Mouse (Mus musculus) hindbrain, embryonic 14.5 days (tissue): ENCODE measurements at regions not wholly inside any gene's neighbourhood (a gene's known extent, or its start where the extent isn't known, plus 50 kb on each side); places are given as distances from the start of the nearest gene placed in this dataset.

Experiments
- ATAC-seq: fragments of 200-750 bp; cut with Nextera tagmentation; 2 replicates; pipeline ENCODE4 v1.8.0; 2017; ENCODE audit warnings: moderate number of reproducible peaks, mild to moderate bottlenecking, moderate TSS enrichment, moderate library complexity; ENCODE audit not compliant: low FRiP score
- DNase-seq: peaks from one replicate; pipeline ENCODE4 v3.0.0-alpha.2; 2015; ENCODE audit warnings: low spot score
- H3K27ac ChIP-seq: fragments of 300-500 bp; sonication (generic); 2 replicates; pipeline ENCODE4 v1.5.1; 2014; ENCODE audit warnings: mild to moderate bottlenecking, moderate library complexity
- H3K27me3 ChIP-seq: fragments of 300-500 bp; sonication (generic); 2 replicates; pipeline ENCODE4 v1.6.1; 2014; ENCODE audit warnings: mild to moderate bottlenecking, low read length, mixed read lengths; ENCODE audit not compliant: control insufficient read depth, insufficient read depth
- H3K36me3 ChIP-seq: fragments of 300-500 bp; sonication (generic); replicated peaks from 2 replicates; pipeline ENCODE4 v1.6.1; 2014; ENCODE audit not compliant: control insufficient read depth, insufficient read depth
- H3K4me1 ChIP-seq: fragments of 300-500 bp; sonication (generic); replicated peaks from 2 replicates; pipeline ENCODE4 v1.6.1; 2014; ENCODE audit warnings: antibody characterized with exemption, low read length, mixed read lengths; ENCODE audit not compliant: control insufficient read depth, insufficient read depth
- H3K4me2 ChIP-seq: fragments of 300-500 bp; sonication (generic); replicated peaks from 2 replicates; pipeline ENCODE4 v1.6.1; 2014; ENCODE audit warnings: mild to moderate bottlenecking, moderate library complexity
- H3K4me3 ChIP-seq: fragments of 300-500 bp; sonication (generic); replicated peaks from 2 replicates; pipeline ENCODE4 v1.5.1; 2014; ENCODE audit warnings: mild to moderate bottlenecking, low read length
- H3K9ac ChIP-seq: fragments of 300-500 bp; sonication (generic); 2 replicates; pipeline ENCODE4 v1.6.1; 2014
- H3K9me3 ChIP-seq: fragments of 300-500 bp; sonication (generic); 2 replicates; pipeline ENCODE4 v1.6.1; 2016; ENCODE audit warnings: low read length; ENCODE audit not compliant: control insufficient read depth
- WGBS: fragments of 180-500 bp; shearing (Covaris S2); extraction: QIAGEN DNeasy Blood & Tissue Kit; methylation state at CpG from one replicate; pipeline ENCODE4 v1.1.7; 2014; 5-methylcytosine and 5-hydroxymethylcytosine counted together

DNA sequence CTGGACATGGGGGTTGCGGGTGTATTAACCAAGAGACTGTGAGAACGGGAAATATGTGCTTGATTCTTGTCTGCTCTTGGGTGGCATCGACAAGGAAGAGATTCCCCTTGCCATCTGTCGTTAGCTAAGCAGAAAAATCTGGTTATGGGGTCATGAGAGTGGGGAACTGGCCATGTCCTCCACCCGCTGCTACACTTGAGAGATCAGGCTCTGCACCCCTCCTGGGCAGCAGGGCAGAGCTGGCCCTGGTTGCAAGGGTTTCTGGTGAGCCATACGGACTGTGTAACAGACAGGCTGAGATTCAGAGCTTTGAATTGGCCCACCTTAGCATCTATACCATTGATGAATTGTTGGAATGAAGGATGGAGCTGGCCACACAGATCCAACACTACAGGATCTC lies 1048.1 kb upstream of the Tmprss15 start:
- WGBS: 89% methylated on average over 6 of the region's 6 CpGs
- no peak overlapping the region for H3K4me3 ChIP-seq
- no peak overlapping the region for H3K27ac ChIP-seq
- no peaks in the 10 kb centered on the region for H3K4me1 ChIP-seq
- H3K4me2 ChIP-seq: no peak overlapping the region
- DNase-seq (no peak), ATAC-seq (no peak)
- H3K9ac ChIP-seq: no peak overlapping the region
- H3K9me3 ChIP-seq: no peaks in the 10 kb centered on the region
- H3K27me3 ChIP-seq: no peaks in the 10 kb centered on the region
- no peaks in the 10 kb centered on the region for H3K36me3 ChIP-seq

DNA sequence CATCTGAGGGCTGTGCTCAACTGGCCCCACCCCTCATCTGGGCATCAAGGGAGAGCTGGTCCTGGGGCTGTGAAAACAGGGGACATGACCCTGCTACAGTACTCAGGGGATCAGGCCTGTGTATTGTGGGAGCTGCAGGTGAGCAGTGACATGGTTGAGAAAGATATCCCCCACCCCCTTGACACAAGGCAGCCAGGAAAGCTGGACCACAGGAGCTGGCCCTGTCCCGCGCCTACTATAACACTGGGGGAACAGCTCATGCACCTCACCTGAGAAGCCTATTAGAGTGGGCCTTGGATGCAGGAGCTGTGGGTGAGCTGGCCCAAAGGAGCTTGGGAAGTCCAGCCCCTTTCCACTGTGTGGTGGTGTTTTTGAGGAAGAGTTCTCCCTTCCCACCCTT lies 1047.3 kb upstream of the Tmprss15 start:
- H3K36me3 ChIP-seq: no peaks in the 10 kb centered on the region
- no peaks in the 10 kb centered on the region for H3K4me1 ChIP-seq
- ATAC-seq: peak; percentile 46
- H3K9ac ChIP-seq: no peak overlapping the region
- no peak for DNase-seq
- H3K4me3 ChIP-seq: no peak overlapping the region
- WGBS: 100% methylated on average over 2 of the region's 2 CpGs
- H3K27me3 ChIP-seq: no peaks in the 10 kb centered on the region
- no peaks in the 10 kb centered on the region for H3K9me3 ChIP-seq
- H3K27ac ChIP-seq: no peak overlapping the region
- no peak overlapping the region for H3K4me2 ChIP-seq
